Mouse (Mus musculus) olfactory bulb, adult 2 months (tissue): ENCODE results near the gene Rnasel.

ENCODE experiments used
- CTCF ChIP-seq: fragments of 200-500 bp; IDR thresholded peaks from 2 replicates; pipeline ENCODE4 v1.5.1; 2012; ENCODE audit warnings: low read depth, mild to moderate bottlenecking, low read length, moderate library complexity; ENCODE audit not compliant: insufficient read depth
- POLR2A ChIP-seq: fragments of 200-500 bp; IDR thresholded peaks from 2 replicates; pipeline ENCODE4 v1.6.1; 2012; ENCODE audit warnings: mild to moderate bottlenecking, low read depth, low read length, moderate library complexity; ENCODE audit not compliant: insufficient read depth

DNA sequence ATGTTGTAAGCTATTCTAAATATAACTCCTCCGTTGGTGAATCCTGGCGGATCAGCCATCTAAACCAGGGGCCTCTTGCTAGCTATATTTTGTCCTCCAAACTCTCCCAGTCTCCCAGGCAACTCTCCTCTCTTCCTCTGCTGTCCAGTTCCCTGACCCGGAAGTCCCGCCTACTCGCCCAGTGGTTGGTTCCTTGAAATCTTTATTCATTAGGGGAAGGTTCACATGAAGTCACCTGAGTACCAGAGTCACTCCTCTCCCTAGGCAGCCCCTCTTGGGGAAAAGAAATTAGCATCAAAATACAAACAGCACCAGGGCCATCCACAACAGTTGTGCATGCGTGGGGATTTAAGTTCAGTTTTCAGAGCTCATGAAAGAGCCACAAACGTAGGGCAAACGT, 17.1 kb downstream of the Rnasel start:
- TF ChIP-seq POLR2A (no peak), CTCF (no peak)
